Mouse (Mus musculus) heart, embryonic 13.5 days (tissue): Measurements from ENCODE around the gene Usp45. TPM values are rescaled to one million over a fixed set of nuclear protein-coding genes. Genes with fewer than 3 reads are reported as not detected.
A peak's percentile ranks its signal among the peaks of the same experiment; 100 is the strongest.
"Not testable (repeated sequence)": the region's sequence is repeated elsewhere in the genome, so short reads cannot be mapped to it uniquely, and the experiment has no call there.

ENCODE experiments used
- ATAC-seq: fragments of 200-750 bp; cut with Nextera tagmentation; 2 replicates; pipeline ENCODE4 v1.8.0; 2017; ENCODE audit warnings: moderate TSS enrichment; ENCODE audit not compliant: insufficient number of reproducible peaks, low FRiP score, low TSS enrichment; ENCODE audit errors: extremely low read depth
- H3K27ac ChIP-seq: fragments of 300-500 bp; sonication (generic); replicated peaks from 2 replicates; pipeline ENCODE4 v1.5.1; 2015; ENCODE audit warnings: moderate library complexity, mild to moderate bottlenecking, inconsistent platforms
- H3K27me3 ChIP-seq: fragments of 300-500 bp; sonication (generic); replicated peaks from 2 replicates; pipeline ENCODE4 v1.6.1; 2015; ENCODE audit warnings: mild to moderate bottlenecking, inconsistent platforms
- H3K36me3 ChIP-seq: fragments of 300-500 bp; sonication (generic); 2 replicates; pipeline ENCODE4 v1.6.1; 2015; ENCODE audit warnings: mild to moderate bottlenecking, inconsistent platforms
- H3K4me1 ChIP-seq: fragments of 300-500 bp; sonication (generic); 2 replicates; pipeline ENCODE4 v1.6.1; 2015; ENCODE audit warnings: inconsistent platforms
- H3K4me2 ChIP-seq: fragments of 300-500 bp; sonication (generic); 2 replicates; pipeline ENCODE4 v1.6.1; 2015; ENCODE audit warnings: inconsistent platforms, mild to moderate bottlenecking, moderate library complexity
- H3K4me3 ChIP-seq: fragments of 300-500 bp; sonication (generic); 2 replicates; pipeline ENCODE4 v1.5.1; 2015; ENCODE audit warnings: moderate library complexity, mild to moderate bottlenecking, inconsistent platforms
- H3K9ac ChIP-seq: fragments of 300-500 bp; sonication (generic); 2 replicates; pipeline ENCODE4 v1.6.1; 2015; ENCODE audit warnings: inconsistent platforms, mild to moderate bottlenecking, moderate library complexity
- H3K9me3 ChIP-seq: fragments of 300-500 bp; sonication (generic); 2 replicates; pipeline ENCODE4 v1.6.1; 2016; ENCODE audit warnings: inconsistent platforms
- WGBS: fragments of 180-500 bp; shearing (Covaris S2); methylation state at CpG from one replicate; pipeline ENCODE4 v1.1.7; 2015; ENCODE audit warnings: mixed read lengths; 5-methylcytosine and 5-hydroxymethylcytosine counted together
- polyA plus RNA-seq: library from polyadenylated mRNA; unstranded; fragments of >200 nt; fragmentation: Nextera tagmentation; extraction: Ambion mirVana; gene quantifications from 2 replicates; pipeline ENCODE4 v1.2.1, GENCODE M21; 2015

Usp45 gene
- 6.6 and 6.9 TPM in 2 replicates for polyA plus RNA-seq

GRCm38 (mm10) chr4:21766863-21767304, at the start of gene Usp45, which contains the start of gene Tstd3:
Gene Usp45 (plus strand): TSS chr4:21767156.
Gene Tstd3 (minus strand): TSS chr4:21767212.
- H3K4me2 ChIP-seq, result peak within 1 kb of the TSS; percentile 84
- no peaks in the 10 kb centered on the region for H3K27me3 ChIP-seq
- ATAC-seq, result peak; percentile 83
- peak within 1 kb of the TSS; percentile 85 for H3K4me3 ChIP-seq
- peak within 1 kb of the TSS; percentile 26; the same call in 1 of the 2 replicates for H3K27ac ChIP-seq
- no peaks in the 10 kb centered on the region for H3K36me3 ChIP-seq
- WGBS, result 1% methylated on average over 17 of the region's 17 CpGs
- no peaks in the 10 kb centered on the region for H3K9me3 ChIP-seq
- H3K4me1 ChIP-seq, result no peaks in the 10 kb centered on the region
- H3K9ac ChIP-seq, result peak within 1 kb of the TSS; percentile 85

DNA sequence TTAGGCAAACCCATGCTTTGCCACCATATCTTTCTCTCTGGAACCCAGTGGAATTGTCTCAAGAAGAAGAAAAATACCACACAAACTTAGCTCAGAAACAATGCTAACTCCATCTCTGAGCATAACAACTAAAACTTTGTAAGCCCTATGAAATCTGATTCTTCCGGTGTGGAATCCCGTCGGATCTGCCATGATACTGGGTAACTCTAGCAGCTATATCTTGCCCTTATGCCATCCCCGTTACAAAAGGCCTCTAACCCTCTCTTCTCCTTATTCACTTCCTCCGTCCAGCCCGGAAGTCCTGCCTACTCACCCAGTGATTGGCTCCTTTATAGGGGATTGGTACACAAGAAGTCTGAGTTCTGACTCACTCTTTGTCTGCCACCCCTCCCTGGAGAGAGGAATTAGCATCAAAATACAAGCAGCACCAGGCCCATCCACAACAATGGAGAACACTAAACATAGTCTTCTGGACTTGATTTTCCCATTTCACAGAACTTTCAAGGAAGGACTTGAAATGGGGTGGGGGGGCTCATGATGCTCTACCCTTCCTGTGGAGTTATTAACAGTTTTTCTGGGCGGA, 44.1 kb upstream of the Usp45 start:
- H3K4me1 ChIP-seq, result no peaks in the 10 kb centered on the region
- H3K27me3 ChIP-seq, result peaks cover 21% of the 10 kb centered on the region
- no peak overlapping the region for H3K27ac ChIP-seq
- no peak overlapping the region for H3K4me3 ChIP-seq
- no peak for ATAC-seq
- no peak overlapping the region for H3K9ac ChIP-seq
- H3K9me3 ChIP-seq, result no peaks in the 10 kb centered on the region
- H3K4me2 ChIP-seq, result no peak overlapping the region
- WGBS, result 54% methylated on average over 7 of the region's 7 CpGs
- H3K36me3 ChIP-seq, result no peaks in the 10 kb centered on the region

- peak overlapping the region; percentile 83 for H3K4me2 ChIP-seq
- H3K4me1 ChIP-seq, result peaks cover 5% of the 10 kb centered on the region
- H3K36me3 ChIP-seq, result 0 out of 2 replicates have a peak, but pooled peaks cover 2% of the 10 kb centered on the region
- peak overlapping the region; percentile 78 for H3K4me3 ChIP-seq
- WGBS, result under 1% methylated on average over 22 of the region's 22 CpGs
- H3K9ac ChIP-seq, result peak overlapping the region; percentile 90
- no peaks in the 10 kb centered on the region for H3K9me3 ChIP-seq
- no peak for ATAC-seq
- peaks cover 5% of the 10 kb centered on the region; the same call in 1 of the 2 replicates for H3K27me3 ChIP-seq
- peak overlapping the region; percentile 81 for H3K27ac ChIP-seq
Observed at GRCm38 (mm10) chr4:21726912-21727614, 39.9 kb upstream of the Usp45 start.

- Histone ChIP-seq H3K27me3 (peaks cover 2% of the 10 kb centered on the region; the same call in 1 of the 2 replicates), H3K27ac (peak within 1 kb of the TSS; percentile 81), H3K36me3 (peaks cover 4% of the 10 kb centered on the region), H3K4me2 (peak within 1 kb of the TSS; percentile 83), H3K4me1 (peaks cover 5% of the 10 kb centered on the region), H3K4me3 (peak within 1 kb of the TSS; percentile 78), H3K9ac (peak within 1 kb of the TSS; percentile 90), H3K9me3 (no peaks in the 10 kb centered on the region)
- ATAC-seq, result peak; percentile 89
- WGBS, result under 1% methylated on average over 37 of the region's 37 CpGs
Observed at GRCm38 (mm10) chr4:21727615-21728165, 39.3 kb upstream of the Usp45 start, which contains the start of gene Ccnc. Gene Ccnc (plus strand): TSS chr4:21727701.

- H3K9me3 ChIP-seq, result no peaks in the 10 kb centered on the region
- peaks cover 49% of the 10 kb centered on the region for H3K36me3 ChIP-seq
- no peak overlapping the region for H3K9ac ChIP-seq
- no peak overlapping the region for H3K4me2 ChIP-seq
- no peak for ATAC-seq
- H3K4me3 ChIP-seq, result no peak overlapping the region
- no peaks in the 10 kb centered on the region for H3K27me3 ChIP-seq
- no peak overlapping the region for H3K27ac ChIP-seq
- 90% methylated on average over 4 of the region's 4 CpGs for WGBS
- no peaks in the 10 kb centered on the region for H3K4me1 ChIP-seq
Observed at GRCm38 (mm10) chr4:21739169-21739568, 27.8 kb upstream of the Usp45 start.

- H3K27ac ChIP-seq, result not testable (repeated sequence)
- WGBS, result 91% methylated on average over 8 of the region's 8 CpGs
Observed at GRCm38 (mm10) chr4:21744142-21744541, 22.8 kb upstream of the Usp45 start.

DNA sequence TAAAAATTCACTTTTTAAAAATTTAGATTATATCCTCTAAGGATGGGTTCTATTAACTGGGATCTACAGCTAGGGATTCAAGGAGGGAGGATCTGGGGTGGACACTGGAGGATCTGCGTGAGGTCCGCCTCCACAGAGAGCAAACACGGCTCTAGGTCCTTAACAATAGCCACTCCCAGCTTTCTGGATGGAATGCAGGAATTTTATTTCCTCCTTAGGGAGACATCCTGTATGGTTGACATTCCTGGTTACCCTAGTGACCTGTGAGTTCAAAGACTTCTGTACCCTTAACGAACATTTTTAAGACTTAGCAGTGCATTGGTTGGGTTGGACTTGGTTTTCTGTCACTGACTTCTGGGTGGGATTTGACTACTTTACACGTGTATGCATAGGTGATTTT, 21.2 kb upstream of the Usp45 start:
- H3K9ac ChIP-seq, result no peak overlapping the region
- H3K4me1 ChIP-seq, result no peaks in the 10 kb centered on the region
- 72% methylated on average over 5 of the region's 5 CpGs for WGBS
- H3K27me3 ChIP-seq, result no peaks in the 10 kb centered on the region
- no peak for ATAC-seq
- H3K36me3 ChIP-seq, result peaks cover 38% of the 10 kb centered on the region
- no peak overlapping the region for H3K27ac ChIP-seq
- H3K4me2 ChIP-seq, result no peak overlapping the region
- no peaks in the 10 kb centered on the region for H3K9me3 ChIP-seq
- H3K4me3 ChIP-seq, result no peak overlapping the region

More at GRCm38 (mm10) chr4:21744142-21744541, 22.8 kb upstream of the Usp45 start:
- H3K4me3 ChIP-seq, ATAC-seq, H3K4me2 ChIP-seq, H3K4me1 ChIP-seq, H3K9ac ChIP-seq, H3K27me3 ChIP-seq, H3K9me3 ChIP-seq: not testable (repeated sequence)
- peaks cover 38% of the 10 kb centered on the region for H3K36me3 ChIP-seq

DNA sequence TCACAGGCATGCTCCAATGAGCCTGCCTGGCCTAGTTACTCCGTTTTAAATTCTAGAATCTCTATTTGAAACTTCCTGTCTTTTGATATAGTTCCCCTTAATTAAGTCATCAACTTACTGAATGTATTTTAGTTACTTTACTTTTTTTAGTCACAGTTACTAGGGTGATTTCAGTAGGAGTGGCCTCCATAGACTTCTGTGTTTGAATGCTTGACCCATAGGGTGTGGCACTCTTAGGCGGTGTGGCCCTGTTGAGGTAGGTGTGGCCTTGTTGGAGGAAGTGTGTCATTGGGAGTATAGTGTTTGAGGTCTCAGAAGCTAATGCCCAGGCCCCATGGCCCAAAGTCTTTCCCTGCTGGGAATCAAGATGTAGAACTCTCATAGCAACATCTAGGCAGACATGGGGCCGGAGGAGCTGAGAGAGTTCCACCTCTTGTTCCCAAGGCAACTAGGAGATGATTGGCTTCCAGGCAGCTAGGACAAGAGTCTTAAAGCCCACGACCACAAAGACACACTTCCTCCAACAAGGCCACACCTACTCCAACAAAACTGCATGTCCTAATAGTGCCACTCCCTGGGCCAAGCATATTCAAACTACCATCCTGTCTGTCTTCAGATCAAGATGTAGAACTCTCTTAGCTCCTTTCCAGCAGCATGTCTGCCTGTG, 11.7 kb upstream of the Usp45 start:
- WGBS, result 64% methylated on average over 4 of the region's 4 CpGs
- no peaks in the 10 kb centered on the region for H3K4me1 ChIP-seq
- H3K9ac ChIP-seq, result no peak overlapping the region
- peaks cover 37% of the 10 kb centered on the region for H3K36me3 ChIP-seq
- H3K27ac ChIP-seq, result no peak overlapping the region
- no peak overlapping the region for H3K4me2 ChIP-seq
- no peak overlapping the region for H3K4me3 ChIP-seq
- no peak for ATAC-seq
- H3K27me3 ChIP-seq, result no peaks in the 10 kb centered on the region
- H3K9me3 ChIP-seq, result no peaks in the 10 kb centered on the region

DNA sequence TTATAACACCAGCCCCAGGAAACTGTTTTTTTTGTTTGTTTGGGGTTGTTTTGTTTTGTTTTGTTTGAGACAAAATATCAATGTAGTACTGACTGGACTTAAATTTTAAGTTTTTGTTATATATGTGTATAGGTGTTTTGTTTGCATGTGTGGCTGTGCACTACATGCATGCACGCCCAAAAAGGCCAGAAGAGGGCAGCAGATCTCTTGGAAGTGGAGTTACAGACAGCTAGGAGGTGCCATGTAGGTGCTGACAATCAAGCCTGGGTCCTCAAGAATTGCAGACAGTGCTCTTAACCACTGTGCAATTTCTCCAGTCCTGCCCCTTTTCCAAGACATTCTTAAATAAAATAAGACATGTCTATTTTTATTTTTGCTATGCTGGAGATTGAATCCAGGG, 8.1 kb upstream of the Usp45 start:
- Histone ChIP-seq H3K27me3 (no peaks in the 10 kb centered on the region), H3K9ac (no peak overlapping the region), H3K27ac (no peak overlapping the region), H3K4me3 (no peak overlapping the region), H3K9me3 (no peaks in the 10 kb centered on the region), H3K36me3 (peaks cover 24% of the 10 kb centered on the region), H3K4me2 (no peak overlapping the region), H3K4me1 (peaks cover 5% of the 10 kb centered on the region)
- 51% methylated on average over 1 of the region's 1 CpGs for WGBS
- ATAC-seq, result no peak

GRCm38 (mm10) chr4:21761416-21762160, 5.4 kb upstream of the Usp45 start:
- Histone ChIP-seq H3K9ac (no peak overlapping the region), H3K27me3 (no peaks in the 10 kb centered on the region), H3K4me2 (no peak overlapping the region), H3K4me1 (peaks cover 5% of the 10 kb centered on the region), H3K9me3 (no peaks in the 10 kb centered on the region), H3K4me3 (no peak overlapping the region), H3K36me3 (peaks cover 24% of the 10 kb centered on the region), H3K27ac (no peak overlapping the region)
- 72% methylated on average over 9 of the region's 9 CpGs for WGBS
- no peak for ATAC-seq
